Mouse (Mus musculus) layer of hippocampus, adult 9-10 months (tissue): ENCODE measurements around the gene A930033H14Rik.

Experiments used
- DNase-seq: peaks from one replicate; pipeline ENCODE4 v3.0.0; 2022; ENCODE audit warnings: low spot score

A930033H14Rik gene

DNA sequence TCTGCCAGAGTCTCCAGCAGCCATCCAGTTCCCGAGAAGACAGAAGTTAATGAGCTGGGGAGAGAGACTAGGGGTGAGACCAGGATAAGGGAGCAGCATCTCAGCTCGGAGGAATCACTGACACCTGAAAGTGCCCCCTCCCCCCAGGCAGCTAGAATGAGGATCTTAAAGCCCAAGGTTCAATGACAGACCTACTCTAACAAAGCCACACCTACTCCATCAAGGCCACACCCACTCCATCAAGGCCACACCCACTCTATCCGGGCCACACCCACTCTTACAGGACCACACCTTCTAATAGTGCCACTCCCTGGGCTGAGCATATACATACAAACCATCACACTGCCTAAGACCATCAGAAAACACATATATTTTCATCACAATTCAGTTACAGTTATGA, 24.3 kb upstream of the A930033H14Rik start:
- no peak for DNase-seq

DNA sequence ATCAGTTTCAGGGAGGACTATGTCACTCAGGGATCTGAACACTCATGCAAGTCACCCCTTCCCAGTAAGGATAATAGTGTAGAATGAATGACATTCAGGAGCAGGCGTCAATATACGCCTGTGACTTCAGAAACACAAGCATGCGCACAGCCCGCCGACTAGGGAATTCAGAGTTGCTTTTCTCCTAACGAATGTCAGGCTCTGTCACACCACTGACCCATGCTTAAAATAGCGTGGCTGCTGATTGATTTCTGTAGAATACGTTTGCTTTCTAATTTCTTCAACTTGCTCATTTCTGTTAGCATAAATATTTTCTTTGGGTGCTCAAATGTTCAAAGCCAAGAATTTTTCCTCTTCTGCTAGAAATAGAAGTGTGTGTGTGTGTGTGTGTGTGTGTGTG, 13.1 kb upstream of the A930033H14Rik start:
- no peak for DNase-seq

DNA sequence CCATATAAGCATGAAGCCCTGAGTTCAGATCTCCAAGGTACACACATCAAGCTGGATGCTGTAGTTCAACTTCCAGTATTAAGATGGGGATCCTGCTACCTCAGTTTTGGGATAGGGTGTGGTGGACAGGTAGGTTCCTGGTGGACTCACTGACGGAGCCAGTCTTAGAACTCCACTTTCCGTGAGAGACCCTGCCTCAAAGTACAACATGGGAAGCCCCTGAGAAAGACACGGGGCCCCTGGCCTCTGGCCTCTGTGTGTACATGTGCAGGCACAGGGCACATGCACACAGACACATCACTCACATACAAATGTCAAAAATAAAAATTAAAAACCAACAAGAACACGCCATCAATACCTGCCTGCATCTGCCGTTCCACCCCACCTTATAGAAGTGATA, 12.6 kb upstream of the A930033H14Rik start:
- no peak for DNase-seq

DNA sequence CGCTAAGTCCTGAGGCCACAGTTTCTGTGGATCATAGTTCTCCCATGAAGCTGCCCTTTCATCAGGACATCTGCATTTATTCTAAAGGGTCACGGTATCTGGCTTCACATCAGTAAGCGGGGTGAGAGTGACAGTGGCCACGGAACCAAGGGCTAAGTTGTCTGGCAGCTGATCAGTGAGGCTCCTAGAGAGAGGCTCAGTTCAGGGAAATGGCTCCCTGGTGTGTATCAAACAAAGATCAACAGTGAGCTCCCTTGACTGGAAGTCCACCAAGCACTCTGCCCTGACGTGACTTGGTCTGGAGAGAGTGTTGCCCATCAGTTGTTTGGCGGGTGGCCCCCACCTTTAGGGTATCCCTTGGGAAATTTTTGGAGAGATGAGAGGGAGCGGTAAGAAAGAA, 11.4 kb upstream of the A930033H14Rik start:
- no peak for DNase-seq

DNA sequence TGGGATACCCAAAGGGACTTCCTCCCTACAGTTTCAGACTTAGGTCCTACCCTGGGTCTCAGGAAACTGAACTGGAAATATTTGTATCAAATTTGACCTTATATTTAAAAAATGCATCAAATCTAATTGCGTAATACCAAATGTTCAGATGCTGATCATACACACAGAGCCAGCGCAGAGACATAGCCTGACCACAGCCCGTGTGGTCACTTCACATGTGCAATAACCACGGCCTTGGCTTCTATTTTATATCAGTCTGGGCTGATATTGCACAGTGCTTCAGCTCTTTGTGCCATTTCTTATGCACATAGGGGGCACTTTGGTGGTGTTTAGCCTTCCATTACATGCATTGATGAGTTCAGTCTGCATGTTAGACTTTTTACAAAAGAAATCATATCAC, 10.3 kb upstream of the A930033H14Rik start:
- no peak for DNase-seq

DNA sequence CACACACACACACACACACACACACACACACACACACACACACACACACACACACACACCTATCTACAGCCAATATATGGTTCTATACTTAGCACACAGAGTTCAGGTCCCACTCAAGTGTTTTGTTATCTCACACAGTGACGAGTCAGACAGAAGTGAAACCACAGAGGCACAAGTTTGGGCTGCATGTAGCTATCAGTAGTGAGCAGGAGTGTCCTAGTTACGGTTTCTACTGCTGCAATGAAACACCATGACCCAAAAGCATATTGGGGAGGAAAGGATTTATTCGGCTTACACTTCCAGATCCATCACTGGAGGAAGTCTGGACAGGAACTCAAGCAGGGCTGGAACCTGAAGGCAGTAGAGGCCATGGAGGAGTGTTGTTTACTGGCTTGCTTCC, 9.1 kb upstream of the A930033H14Rik start:
- no peak for DNase-seq

DNA sequence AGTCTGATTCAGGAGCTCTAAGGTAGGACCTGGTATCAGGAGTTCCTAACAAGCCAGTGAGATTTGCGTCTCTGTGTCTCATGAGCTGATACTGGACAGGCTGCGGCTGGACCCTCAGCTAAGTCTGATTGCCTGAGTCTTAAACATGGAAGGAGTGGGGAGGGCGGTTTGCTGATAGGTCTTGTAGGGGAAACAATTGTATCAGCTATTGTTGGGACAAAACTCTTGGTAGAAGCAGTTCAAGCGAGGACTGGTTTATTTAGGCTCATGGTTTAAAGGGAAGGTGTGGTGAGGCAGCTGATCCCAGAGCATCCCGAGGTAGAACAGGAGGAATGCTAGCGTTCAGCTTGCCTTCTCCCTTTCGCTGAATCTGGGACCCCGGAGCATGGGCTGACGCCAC, 8.2 kb upstream of the A930033H14Rik start:
- no peak for DNase-seq

DNA sequence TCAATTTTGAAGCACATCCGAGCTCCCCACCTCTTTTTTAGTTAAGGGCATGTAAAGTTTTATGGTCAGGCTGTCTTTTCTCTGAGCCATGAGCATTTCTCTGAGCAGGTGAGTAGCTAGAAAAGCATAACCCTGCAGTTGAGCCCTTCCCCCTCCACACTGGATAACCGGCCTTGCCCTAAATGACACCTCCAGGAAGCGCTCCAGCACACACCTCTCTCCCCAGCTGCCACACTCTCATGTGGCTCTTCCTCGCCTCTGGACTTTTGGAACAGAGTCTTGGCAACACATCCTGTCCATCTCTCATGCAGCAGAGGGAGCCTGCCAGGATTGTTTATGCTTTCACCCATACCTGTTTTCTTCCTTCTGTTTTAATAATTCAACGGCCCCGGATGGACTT, 7.4 kb upstream of the A930033H14Rik start:
- no peak for DNase-seq

DNA sequence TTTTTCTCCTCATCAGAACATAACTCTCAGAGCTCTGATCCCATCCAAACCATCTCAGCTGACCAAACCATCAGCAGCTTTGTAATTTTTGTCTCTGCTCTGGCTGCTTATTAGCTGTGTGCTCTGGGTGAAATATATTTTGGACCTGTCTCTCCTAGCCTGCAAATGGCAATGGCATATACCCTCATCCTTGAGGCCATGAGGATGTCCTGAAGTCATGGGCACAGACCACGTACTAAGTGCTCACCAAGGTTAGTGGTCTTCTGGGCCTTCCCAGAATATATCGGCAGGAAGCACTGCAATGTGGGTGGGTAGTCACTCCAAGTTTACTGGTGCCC, 6.4 kb upstream of the A930033H14Rik start:
- DNase-seq = no peak

DNA sequence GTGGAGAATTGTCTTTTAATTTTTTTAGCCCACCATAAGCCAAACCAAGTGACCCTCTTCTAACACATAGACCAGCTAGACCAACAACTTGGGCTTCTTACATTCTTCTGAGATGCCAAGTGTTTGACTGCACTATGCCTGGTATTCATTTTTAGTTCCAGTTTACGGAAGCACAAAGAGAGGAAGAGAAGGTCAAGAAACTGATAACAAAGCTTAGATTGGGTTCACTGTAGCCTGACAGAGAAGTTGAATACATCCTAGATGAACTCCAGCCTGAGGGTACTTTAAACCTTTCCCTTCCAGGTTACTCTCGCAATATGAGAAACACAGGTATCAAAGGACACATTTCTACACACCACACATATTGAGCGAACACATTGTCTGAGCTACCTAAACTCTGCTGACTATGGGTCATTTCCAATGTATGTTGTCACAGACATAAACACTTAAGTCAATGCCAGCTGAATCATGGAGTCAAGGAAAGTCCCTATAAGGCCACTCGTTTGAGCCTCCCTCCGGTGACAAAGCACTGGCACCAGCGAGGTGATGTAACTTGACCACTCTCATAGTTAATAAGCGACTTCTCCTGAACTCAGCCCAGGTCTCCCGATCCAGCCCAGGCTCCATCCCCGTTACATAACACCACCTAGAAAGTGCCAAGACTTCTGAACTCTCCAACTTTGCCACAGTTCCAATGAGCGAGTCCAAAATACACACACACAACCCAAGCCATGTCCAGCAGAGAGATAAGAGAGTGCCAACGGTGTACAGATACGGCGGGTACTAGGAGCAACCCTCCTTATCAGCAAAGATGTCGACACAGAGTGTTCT, 5.8 kb upstream of the A930033H14Rik start:
- no peak for DNase-seq

DNA sequence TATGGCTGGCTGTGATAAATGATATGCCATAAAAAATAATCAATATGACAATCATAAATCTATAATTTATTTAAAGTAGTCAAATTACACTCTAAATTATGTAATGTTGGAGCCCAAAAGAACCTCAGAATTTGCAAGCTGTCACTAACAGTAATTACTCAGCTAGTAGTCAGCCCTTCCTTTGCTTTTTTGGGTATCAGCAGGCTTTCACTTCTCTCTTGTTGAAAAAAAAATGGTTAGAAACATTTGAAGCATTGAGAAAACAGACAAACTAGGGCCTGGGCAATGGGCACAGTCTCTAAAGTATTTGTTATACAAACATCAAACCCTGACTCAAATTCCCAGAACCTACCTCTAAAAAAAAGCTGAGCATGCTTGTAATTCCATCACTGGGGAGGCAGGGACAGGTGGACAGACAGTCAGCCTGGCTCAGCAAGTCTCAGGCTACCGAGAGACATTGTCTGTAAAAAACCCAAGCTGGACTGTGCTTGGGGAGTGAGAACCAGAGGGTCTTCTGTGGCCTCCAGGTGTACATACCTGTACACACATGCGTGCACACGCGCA, 4.3 kb upstream of the A930033H14Rik start:
- no peak for DNase-seq

DNA sequence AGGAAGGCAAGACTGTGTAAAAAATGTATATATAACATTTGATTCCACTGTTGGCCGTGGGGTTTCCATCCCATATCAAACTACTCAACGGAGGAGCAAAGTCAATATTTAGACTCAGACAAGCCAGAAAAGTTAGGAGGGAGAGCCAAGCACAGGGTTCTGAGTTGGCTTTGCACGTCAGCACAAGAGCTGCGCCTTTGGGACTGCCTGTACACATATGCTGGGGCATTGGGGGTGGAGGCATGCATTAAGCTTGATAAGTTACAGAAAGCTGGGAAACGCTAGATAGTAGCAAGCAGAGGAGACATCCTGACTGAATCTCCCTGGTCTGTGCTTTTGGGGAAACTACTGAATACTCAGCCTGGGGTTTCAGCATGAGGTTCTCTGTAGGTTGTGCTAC, 1.1 kb upstream of the A930033H14Rik start:
- no peak for DNase-seq

DNA sequence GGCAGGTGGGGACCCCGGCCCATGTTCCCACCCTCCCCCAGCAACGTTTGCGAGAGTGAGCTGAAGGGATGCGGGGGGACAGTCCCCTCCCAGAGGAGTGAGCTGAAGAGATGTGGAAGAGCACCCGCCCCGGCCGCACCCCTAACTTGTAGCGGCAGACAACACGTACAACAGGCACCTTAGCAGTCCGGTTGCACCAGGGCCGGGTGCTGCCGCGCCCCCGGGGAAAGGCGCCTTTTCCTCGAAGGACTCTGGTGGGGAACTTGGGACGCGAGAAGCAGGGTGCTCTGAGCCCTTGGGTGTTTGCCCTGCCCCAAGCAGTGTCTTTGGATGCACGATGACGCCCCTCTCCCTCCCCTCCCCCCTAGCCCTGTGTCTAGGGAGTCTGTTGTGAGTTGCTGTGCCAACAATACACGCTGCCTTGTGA, 566 bp upstream of the A930033H14Rik start:
- no peak for DNase-seq

DNA sequence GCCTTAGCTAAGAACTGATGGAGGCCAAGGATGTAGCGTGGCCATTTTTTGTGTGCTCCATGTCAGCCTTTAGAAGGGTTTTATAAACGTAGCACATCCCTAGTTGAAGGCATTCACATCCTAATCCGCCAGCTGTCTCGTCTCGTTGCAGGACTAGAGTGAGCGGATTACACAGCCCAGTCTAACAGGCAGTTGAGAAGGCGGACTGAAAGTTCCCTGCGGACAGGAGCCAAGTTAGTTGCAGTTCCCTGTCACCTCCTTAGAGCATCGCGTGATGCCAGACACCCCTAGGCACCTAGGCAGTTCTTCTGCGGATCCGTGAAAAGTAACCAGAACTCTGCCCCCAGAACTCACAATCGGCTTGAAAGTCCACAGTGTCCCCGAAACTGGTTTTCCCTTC, 922 bp downstream of the A930033H14Rik start:
- DNase-seq = no peak

DNA sequence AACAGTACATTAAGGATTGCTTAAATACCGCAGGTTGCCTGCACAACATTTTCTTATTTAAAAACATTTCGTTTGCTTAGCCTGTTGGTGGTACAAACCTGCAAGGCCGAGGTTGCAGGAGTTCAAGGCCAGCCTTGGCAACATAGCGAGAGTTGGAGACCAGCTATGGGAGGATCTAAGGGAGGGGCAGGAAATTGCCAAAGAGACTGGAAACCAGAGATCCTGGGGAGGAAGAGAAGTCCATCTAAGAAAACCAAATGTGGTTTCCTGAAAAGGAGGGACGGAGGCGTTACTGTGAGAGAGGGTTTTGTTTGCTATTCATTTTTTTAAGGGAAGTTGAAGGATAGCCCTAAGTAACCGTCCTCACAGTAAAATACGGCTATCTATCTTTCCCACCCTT, 1.3 kb downstream of the A930033H14Rik start:
- no peak for DNase-seq

DNA sequence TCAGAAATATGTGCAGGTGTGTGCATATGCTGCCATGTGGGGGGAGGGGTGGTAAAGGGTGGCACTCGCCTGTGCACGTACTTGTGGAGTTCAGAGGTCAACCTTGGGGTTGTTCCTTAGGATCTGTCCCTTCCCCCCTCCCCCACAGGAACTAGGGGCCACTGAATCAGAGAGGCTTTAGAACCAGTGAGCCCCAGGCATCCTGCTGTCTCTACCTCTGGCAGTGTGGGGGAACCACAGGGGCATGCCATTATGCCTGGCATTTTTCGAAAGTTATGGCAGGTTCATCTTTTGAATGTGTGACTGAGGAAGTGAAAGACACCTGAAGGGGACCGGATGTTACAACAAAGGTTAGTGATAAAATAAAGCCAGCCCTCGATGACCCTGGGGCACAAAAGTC, 2.2 kb downstream of the A930033H14Rik start:
- DNase-seq = no peak

DNA sequence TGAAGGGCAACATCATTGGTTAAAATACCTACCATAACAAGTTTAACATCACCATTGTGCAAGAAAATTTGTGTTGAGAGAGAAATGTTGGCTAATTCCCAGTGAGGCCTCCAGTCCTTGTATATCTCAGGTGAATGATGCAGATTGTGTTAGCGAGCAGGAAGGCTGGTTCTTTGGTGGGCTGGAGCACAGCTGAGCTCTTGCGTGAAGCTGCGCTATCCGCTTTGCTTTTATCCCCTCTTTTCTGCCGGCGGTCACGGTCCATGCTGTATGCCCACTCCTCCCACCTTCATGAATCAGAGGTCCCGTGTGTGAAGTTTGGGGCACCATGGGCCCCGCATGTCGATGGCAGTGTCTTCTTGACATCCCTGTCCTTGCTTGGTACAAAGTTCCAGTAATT, 2.9 kb downstream of the A930033H14Rik start:
- DNase-seq = no peak

DNA sequence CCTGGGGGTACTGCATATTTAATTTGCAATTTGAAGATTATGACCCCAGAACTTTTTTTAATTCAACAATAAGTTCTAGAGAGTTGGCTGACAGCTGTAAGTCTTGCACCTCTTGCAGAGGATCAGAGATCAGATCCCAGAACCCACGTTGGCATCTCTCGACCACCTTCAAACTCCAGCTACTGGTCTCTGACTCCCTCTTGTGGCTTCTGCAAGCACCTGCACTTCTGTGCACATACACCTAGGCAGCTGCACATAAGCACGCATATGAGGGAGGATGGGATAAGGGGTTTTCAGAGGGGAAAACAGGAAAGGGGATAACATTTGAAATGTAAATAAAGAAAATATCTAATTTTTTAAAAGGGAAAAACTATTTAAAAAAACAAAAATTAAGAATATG, 4.2 kb downstream of the A930033H14Rik start:
- no peak for DNase-seq

DNA sequence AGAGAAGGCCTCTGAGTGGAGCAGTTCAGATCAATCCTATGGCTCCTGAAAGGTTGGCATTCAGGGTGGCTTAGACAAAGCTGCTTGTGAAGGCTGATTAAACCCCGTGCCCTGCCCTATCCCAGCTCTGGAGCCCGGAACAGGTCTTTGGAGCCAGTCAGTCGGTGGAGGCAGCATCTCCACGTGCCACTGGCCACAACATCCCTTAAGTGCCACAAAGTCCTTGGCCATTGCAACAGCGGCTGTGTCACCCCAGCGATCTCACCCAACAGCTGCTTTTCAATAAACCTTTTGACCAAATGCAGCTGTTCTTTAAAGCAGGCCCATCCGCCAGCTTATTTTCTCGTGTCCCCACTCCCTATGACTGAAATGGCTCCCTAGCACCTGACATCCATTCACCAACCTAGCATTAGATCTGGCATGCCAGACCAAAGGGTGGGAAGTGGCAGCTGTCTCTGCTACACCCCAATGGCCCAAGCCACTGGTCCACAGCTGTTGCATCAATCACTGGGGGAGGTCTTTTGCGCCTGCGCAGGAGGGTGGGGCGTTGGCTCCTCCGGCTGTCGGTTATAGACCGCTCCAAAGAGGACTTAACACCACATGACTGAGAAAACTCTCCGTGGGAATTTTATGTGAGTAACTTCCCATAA, 4.8 kb downstream of the A930033H14Rik start:
- no peak for DNase-seq

DNA sequence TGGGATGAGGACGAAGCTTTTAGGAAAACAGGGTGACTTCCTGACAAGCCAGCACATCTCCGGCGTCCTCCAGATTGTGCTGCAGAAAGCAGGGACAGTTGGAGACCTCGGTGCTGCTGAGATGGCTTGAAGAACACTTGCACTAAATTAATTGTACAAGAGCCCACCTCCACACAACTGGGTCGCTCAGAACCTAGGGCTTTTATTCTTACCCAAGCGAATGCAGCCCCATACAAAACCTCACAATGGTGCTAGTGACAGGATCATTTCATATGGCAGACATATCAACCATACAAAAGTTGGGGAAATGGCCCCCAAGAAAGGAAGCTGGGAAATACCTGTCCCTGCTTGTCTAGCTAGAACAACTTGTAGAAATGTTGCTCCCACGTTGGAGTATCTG, 5.4 kb downstream of the A930033H14Rik start:
- no peak for DNase-seq

DNA sequence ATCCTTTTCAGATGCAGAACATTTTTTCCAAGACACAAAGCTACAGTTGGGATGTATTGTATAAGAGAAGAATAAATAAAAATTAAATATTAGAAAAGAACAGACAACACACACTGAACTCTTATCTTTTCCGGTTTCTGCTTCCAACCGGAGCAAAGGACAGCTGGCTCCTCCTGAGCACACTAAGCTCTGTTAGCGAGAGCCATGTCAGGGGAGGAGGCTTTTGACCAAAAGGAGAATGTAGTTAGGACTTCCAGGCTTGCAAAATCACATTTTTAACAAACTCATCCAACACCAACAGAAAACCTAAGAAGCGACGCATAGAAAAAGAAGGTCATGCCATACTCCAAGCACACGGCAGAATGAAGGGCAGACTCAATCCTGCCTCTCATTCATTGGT, 6.8 kb downstream of the A930033H14Rik start:
- no peak for DNase-seq

DNA sequence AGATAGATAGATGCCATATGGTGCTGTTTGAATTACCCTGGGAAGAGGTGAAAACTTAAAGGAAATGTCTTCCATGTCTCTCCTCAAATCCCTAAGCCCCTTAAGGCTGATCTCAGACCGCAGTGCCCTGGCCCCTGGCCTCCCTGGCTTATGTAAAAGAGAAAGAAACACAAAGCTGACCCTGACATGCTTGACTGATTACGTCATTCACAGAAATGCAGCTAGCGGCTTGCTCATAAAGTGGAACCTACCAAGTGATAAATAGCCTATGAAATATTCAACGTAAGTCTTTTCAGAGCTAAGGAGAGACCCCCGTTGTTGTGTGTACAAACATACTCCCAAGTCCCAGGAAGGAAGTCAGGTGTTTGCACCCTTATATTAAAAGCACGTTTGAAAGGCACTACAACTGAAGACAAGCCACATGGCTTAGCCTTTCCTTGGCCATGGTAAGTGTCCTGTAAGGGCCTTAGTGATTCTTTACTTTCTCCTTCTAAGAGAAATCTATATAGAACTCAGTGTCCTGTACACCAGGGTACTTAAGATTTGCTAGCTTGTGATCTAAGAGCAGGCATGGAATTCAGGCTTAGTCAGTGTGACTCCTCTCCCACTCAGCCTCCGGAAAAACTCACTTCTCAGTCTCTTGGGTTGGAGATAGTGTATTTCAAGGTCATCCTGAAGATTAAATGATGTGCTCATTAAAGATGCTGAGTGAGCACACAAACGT, 8.1 kb downstream of the A930033H14Rik start:
- no peak for DNase-seq

DNA sequence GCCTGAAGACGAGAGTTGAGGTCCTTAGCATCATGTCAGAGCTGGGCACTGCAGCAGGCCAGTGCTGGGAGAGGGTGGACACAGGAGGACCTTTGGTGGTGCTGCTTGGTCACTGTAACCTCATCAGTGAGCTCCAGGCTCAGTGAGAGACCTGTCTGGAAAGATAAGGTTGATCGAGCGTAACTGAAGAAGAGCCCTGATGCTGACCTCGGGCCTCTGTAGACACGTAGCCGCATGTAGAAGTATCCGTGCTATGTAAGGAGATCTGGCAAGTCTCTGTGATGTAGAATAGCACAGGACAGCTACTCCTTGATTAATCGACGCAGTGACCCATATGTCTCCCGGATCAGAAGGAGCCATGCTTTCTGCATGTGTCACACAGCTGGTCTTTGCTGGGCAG, 19.2 kb downstream of the A930033H14Rik start:
- DNase-seq = no peak
